Mouse (Mus musculus): Measurements from ENCODE around the gene Hoxd9. TPM values are rescaled to one million over a fixed set of nuclear protein-coding genes. Genes with fewer than 3 reads are reported as not detected.
A peak's percentile ranks its signal among the peaks of the same experiment; 100 is the strongest.

The Hoxd9 gene
- polyA plus RNA-seq, 1 experiment from 2014 or later, result 0.13 TPM

- peaks cover 97% of the 10 kb centered on the region for H3K27me3 ChIP-seq (ENCODE audit: insufficient read depth, low read length)
- H3K4me1 ChIP-seq (ENCODE audit: insufficient read depth), result no peaks in the 10 kb centered on the region
- no peaks in the 10 kb centered on the region for H3K9me3 ChIP-seq (ENCODE audit: low read depth, low read length)
- WGBS, result 8% methylated on average over 8 of the region's 8 CpGs
- no peak overlapping the region for H3K27ac ChIP-seq (ENCODE audit: low read depth)
- no peak overlapping the region for H3K4me3 ChIP-seq (ENCODE audit: low read depth, low read length)
- DNase-seq, result no peak
- H3K9ac ChIP-seq, result no peak overlapping the region
- no peak for ATAC-seq (ENCODE audit: insufficient read depth)
- H3K4me2 ChIP-seq, result no peak overlapping the region
- TF ChIP-seq CTCF (IDR thresholded peaks at IDR 0.05; ENCODE audit: low read depth), result no peak
- no peaks in the 10 kb centered on the region for H3K36me3 ChIP-seq (ENCODE audit: insufficient read depth)
These were observed 7.2 kb upstream of the Hoxd9 start for GRCm38 (mm10) chr2:74690338-74690716.

DNA sequence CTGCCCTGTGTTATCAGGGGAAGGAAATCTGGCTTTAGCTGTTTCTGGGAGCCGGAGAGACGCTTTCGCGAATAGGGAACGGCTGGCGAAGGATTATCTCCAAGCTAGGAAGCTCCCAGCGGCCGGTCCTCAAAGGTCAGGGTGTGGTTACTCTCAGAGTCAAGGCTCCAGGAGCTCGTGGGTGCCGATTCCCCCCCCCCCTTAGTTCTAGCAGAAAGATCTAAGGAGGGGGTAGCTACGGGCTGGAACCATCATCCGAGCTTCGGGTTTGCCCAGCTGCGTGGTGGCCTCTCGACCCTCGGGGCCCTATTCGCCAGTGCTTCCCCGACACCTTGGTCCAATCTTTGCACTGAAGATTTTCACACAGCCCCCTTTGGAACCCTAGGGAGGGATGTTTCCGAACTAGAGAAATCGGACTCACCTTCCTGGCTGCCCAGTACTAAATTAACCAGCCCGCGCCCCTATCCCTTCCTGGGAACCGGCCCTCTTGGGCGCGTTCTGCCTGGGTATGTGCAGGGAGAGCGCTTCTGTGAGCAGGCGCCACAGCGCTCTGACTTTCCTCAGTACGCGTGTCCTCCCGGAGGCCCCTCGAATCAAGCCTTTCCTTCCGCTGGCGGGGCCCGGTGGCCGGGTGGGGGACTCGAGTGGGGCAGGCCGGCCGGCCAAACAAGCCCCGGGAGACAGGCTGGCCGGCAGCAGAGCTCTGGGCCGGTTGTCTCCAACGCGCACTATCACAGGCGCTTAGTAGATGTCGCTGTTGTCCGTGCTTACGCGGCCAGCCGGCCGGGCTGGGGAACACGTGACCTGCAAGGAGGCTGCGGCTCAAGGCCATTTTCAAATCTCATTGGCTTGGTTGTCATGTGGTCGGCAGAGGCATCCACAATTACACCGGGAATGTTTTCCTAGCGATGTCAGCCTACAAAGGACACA, 6.2 kb upstream of the Hoxd9 start, which contains the start of gene Hoxd10:
TSS of gene Hoxd10 (plus strand) at position 903 of the 930 bp plus-strand sequence.
- ATAC-seq (ENCODE audit: insufficient read depth) (peak; percentile 74), DNase-seq (peak; percentile 84)
- peaks cover 99% of the 10 kb centered on the region for H3K27me3 ChIP-seq (ENCODE audit: insufficient read depth, low read length)
- H3K9me3 ChIP-seq (ENCODE audit: low read depth, low read length), result no peaks in the 10 kb centered on the region
- 1% methylated on average over 56 of the region's 56 CpGs for WGBS
- H3K36me3 ChIP-seq (ENCODE audit: insufficient read depth), result no peaks in the 10 kb centered on the region
- no peaks in the 10 kb centered on the region for H3K4me1 ChIP-seq (ENCODE audit: insufficient read depth)
- H3K27ac ChIP-seq (ENCODE audit: low read depth), result no peak within 1 kb of the TSS
- H3K4me2 ChIP-seq, result peak within 1 kb of the TSS; percentile 21
- peak; percentile 56 for TF ChIP-seq CTCF (IDR thresholded peaks at IDR 0.05; ENCODE audit: low read depth)
- H3K4me3 ChIP-seq (ENCODE audit: low read depth, low read length), result peak within 1 kb of the TSS; percentile 19; the same call in 1 of the 2 replicates
- no peak within 1 kb of the TSS; the same call in 1 of the 2 replicates for H3K9ac ChIP-seq

- DNase-seq, result no peak
- Histone ChIP-seq H3K4me1 (ENCODE audit: insufficient read depth) (no peaks in the 10 kb centered on the region), H3K27me3 (ENCODE audit: insufficient read depth, low read length) (peaks cover 99% of the 10 kb centered on the region), H3K9ac (no peak overlapping the region), H3K4me3 (ENCODE audit: low read depth, low read length) (peak overlapping the region; percentile 9; the same call in 1 of the 2 replicates), H3K27ac (ENCODE audit: low read depth) (no peak overlapping the region), H3K9me3 (ENCODE audit: low read depth, low read length) (no peaks in the 10 kb centered on the region), H3K36me3 (ENCODE audit: insufficient read depth) (no peaks in the 10 kb centered on the region), H3K4me2 (peak overlapping the region; percentile 10)
- TF ChIP-seq CTCF (IDR thresholded peaks at IDR 0.05; ENCODE audit: low read depth), result no peak
- 4% methylated on average over 35 of the region's 35 CpGs for WGBS
- no peak; the same call in 1 of the 2 replicates for ATAC-seq (ENCODE audit: insufficient read depth)
These were observed 5.3 kb upstream of the Hoxd9 start for GRCm38 (mm10) chr2:74691995-74692807.

- no peaks in the 10 kb centered on the region for H3K36me3 ChIP-seq (ENCODE audit: insufficient read depth)
- no peak for TF ChIP-seq CTCF (IDR thresholded peaks at IDR 0.05; ENCODE audit: low read depth)
- no peak overlapping the region for H3K27ac ChIP-seq (ENCODE audit: low read depth)
- peaks cover 99% of the 10 kb centered on the region for H3K27me3 ChIP-seq (ENCODE audit: insufficient read depth, low read length)
- peak overlapping the region; percentile 9; the same call in 1 of the 2 replicates for H3K4me3 ChIP-seq (ENCODE audit: low read depth, low read length)
- no peak overlapping the region; the same call in 1 of the 2 replicates for H3K4me2 ChIP-seq
- 2% methylated on average over 20 of the region's 20 CpGs for WGBS
- H3K9ac ChIP-seq, result no peak overlapping the region
- no peaks in the 10 kb centered on the region for H3K4me1 ChIP-seq (ENCODE audit: insufficient read depth)
- no peaks in the 10 kb centered on the region for H3K9me3 ChIP-seq (ENCODE audit: low read depth, low read length)
- DNase-seq, result no peak
- no peak for ATAC-seq (ENCODE audit: insufficient read depth)
These were observed 4.6 kb upstream of the Hoxd9 start for GRCm38 (mm10) chr2:74692808-74693431.

GRCm38 (mm10) chr2:74693432-74693827, 4.1 kb upstream of the Hoxd9 start:
- Histone ChIP-seq H3K27me3 (ENCODE audit: insufficient read depth, low read length) (peaks cover 99% of the 10 kb centered on the region), H3K9ac (no peak overlapping the region), H3K27ac (ENCODE audit: low read depth) (no peak overlapping the region), H3K4me2 (no peak overlapping the region), H3K4me3 (ENCODE audit: low read depth, low read length) (no peak overlapping the region), H3K9me3 (ENCODE audit: low read depth, low read length) (no peaks in the 10 kb centered on the region), H3K4me1 (ENCODE audit: insufficient read depth) (no peaks in the 10 kb centered on the region), H3K36me3 (ENCODE audit: insufficient read depth) (no peaks in the 10 kb centered on the region)
- WGBS, result 11% methylated on average over 4 of the region's 4 CpGs
- no peak for TF ChIP-seq CTCF (IDR thresholded peaks at IDR 0.05; ENCODE audit: low read depth)
- DNase-seq (no peak), ATAC-seq (ENCODE audit: insufficient read depth) (no peak)

GRCm38 (mm10) chr2:74694066-74694465, 3.5 kb upstream of the Hoxd9 start:
- TF ChIP-seq CTCF (IDR thresholded peaks at IDR 0.05; ENCODE audit: low read depth), result peak; percentile 39; the same call in 1 of the 2 replicates
- no peak for ATAC-seq (ENCODE audit: insufficient read depth)
- no peak overlapping the region for H3K4me2 ChIP-seq
- no peak overlapping the region for H3K27ac ChIP-seq (ENCODE audit: low read depth)
- H3K9me3 ChIP-seq (ENCODE audit: low read depth, low read length), result no peaks in the 10 kb centered on the region
- 1% methylated on average over 16 of the region's 16 CpGs for WGBS
- peaks cover 99% of the 10 kb centered on the region for H3K27me3 ChIP-seq (ENCODE audit: insufficient read depth, low read length)
- DNase-seq, result peak; percentile 54
- H3K36me3 ChIP-seq (ENCODE audit: insufficient read depth), result no peaks in the 10 kb centered on the region
- no peaks in the 10 kb centered on the region for H3K4me1 ChIP-seq (ENCODE audit: insufficient read depth)
- H3K4me3 ChIP-seq (ENCODE audit: low read depth, low read length), result no peak overlapping the region
- H3K9ac ChIP-seq, result no peak overlapping the region

Measured in lung, embryonic 14.5 days (tissue).